Mouse (Mus musculus) natural killer cell, adult 2 months (primary cell): ENCODE results near the gene Dhx15.
A peak's percentile ranks its signal among the peaks of the same experiment; 100 is the strongest.

Experiments
- DNase-seq, 2 experiments: peaks; one replicate each; pipeline ENCODE4 v3.0.0; 2022; ENCODE audit warnings: low spot score in 2 of 2

The Dhx15 gene

DNA sequence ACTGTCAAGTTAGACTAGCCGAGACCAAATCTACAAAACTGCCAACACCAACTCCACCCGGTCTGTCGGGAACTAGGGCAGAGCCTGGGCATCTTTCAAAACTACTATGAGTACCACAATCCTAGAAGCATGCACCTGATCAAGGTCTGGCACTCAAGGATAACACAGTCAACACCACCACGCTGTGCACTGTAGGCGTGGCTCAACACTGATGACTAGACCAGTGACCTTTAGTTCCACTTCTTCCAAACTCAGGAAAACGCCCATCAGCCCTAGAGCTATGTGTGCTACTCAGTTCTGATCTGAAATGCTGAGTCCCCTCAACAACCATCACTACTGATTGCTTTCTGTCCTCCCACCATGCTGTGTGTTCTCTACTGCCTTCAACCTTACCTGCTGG lies 44.6 kb downstream of the Dhx15 start:
- DNase-seq, result no peak

DNA sequence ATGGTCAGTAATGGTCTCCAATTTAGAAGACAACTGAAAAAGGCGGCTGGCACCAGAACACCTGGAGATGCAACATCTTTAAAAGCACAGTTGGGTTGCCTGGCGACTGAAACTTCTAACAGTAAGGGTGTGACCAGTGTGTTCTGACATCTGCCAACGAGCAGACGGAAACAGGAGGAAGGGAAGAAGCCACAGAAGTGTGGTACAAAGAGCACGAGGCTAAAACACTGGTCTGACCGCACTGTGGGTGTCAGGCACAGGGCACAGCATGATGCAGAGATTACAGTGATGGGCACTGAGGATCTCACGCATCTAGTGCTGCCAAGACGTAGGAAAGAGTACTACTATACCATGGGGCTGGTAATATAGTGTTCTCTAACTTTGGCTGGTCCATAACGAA lies 48.4 kb downstream of the Dhx15 start:
- DNase-seq, result peak; percentile 41 to 49

DNA sequence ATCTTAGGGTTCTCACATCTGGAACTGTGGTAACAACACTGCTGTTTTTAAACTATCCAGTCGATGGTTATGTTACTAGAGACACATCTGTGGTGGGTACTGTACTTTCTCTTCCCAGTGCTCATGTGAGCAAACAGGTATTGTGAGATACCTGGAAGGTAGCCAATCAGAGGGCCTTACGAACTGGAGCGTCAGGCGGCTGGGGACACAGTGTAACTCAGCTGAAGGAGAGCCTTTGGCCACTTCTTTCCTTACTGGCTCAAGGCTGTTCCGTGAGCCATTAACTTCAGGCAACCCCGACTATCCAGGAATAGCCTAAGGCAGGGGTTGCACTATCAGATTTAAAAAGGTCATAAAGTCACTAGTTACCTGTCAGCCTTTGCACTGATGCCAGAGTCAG lies 51.5 kb downstream of the Dhx15 start:
- no peak for DNase-seq

DNA sequence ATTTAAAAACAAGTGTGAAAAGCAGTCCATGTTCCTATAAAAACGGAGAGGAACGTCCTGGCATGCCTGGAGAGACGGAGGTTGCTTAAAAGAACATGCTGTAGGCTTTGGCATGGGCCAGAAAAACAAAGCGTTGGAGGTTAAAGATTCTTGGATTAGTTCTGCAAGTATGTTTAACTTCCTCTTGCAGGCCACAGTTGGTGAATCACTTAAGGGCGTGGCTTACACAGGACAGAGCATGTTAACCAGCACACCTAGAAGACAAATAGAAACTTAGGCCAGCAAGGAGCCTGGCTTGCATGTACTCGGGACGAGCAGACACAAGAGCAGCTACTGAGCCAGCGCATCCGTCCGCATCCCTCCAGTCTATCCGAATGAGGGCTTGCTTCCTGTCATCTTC lies 52.2 kb downstream of the Dhx15 start:
- DNase-seq, result no peak

GRCm38 (mm10) chr5:52135460-52136141 lies 54.7 kb downstream of the Dhx15 start:
- no peak for DNase-seq

DNA sequence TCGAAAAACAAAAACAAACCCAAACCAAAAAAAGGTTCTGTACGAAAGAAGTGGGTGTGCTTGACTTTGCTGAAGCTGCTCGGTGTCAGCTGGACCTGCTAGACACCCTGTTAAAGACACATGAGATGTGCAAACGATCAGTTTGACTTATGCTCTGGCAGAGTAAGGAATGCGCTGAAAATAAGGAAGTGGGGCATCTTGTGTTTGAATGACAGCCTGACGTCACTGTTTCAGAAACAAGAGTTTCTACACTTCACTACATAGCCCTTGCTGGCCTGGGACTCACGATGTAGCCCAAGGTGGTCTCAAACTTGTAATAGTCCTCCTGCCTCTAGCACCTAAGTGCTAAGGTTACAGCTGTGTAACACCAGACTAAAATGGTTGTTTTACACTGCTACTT lies 57.5 kb downstream of the Dhx15 start:
- DNase-seq, result no peak

GRCm38 (mm10) chr5:52132092-52132491 lies 58.2 kb downstream of the Dhx15 start:
- DNase-seq, result peak in 1 of 2 experiments; percentile 33

GRCm38 (mm10) chr5:52131389-52131788 lies 58.9 kb downstream of the Dhx15 start:
- DNase-seq, result no peak

- no peak for DNase-seq
Observed at GRCm38 (mm10) chr5:52130496-52130895, 59.8 kb downstream of the Dhx15 start.

DNA sequence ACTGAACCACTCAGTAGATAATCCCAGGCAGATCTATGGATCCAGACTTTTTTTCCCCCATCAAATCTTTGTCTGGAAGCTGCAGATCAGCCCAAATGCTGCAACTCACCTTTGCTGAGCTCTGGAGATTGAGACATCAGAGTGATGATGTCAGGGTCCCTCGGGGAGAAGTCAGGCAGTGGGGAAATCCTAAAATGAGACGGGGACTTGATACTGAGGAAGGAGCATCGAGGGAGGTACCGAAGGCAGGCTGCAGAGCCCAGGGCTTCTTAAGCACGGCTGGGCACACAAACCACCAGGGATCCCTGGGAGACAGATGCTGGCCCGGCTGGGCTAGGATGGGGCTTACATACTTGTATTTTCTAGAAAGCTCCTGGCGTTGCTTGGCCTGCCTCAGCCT lies 64.1 kb downstream of the Dhx15 start:
- DNase-seq, result no peak

DNA sequence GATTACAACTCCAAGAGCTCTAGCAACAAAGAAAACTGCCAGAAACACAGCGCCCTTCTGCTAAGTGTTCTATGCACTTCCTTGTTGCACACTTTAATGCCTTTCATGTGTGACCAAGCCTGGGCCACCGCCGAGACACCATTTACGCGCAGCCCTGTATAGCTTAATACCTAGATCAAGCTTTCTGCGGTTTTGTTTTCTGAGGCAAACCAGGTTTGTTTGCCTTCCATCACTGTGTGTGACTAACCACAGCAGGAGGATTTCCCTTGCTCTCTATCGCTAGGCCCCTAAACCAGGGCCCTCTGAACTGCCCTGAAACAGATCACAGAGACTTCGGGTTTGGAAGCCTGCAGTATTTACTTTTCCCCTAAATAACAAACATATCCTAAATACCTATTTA lies 64.5 kb downstream of the Dhx15 start:
- DNase-seq, result no peak

GRCm38 (mm10) chr5:52122146-52122545 lies 68.2 kb downstream of the Dhx15 start:
- no peak for DNase-seq

DNA sequence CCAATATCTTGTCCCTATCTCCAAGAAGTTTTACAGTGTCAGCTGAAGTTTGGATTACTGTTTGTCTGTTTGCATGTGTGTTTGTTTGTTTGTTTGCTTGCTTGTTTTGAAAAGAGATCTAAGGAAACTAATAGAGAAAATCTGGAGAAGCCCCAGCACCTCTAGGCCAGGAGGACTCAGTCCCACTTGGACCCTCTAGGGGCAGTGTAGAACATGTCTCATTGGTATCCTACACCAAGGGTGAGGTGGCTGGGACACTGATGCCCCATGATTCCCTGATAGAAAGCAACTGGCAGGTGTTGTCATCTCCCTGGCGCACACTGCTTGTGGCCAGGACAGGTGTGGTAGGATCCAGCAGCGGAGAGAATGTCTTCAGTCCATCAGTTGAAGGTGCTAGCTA lies 70.5 kb downstream of the Dhx15 start:
- DNase-seq, result no peak

GRCm38 (mm10) chr5:52119192-52119591 lies 71.1 kb downstream of the Dhx15 start:
- no peak for DNase-seq

DNA sequence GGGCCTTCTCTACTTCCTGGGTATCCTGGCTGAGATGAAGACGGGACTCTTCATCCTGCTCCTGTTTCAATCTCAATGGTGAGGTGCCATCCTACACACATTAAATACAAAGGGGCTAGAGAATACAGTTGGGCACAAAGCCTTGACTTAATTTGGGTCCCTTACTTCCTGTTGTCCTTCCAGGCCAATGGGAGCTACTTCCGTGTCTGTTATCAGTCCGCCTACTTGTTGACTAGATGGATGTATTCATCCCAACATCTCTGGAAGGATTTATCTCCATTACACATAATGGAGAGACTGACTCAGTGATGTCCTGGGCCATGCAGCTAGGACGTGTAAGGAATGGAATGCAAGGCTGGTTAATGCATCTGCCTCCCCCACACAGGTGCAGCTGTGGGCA lies 72.5 kb downstream of the Dhx15 start:
- no peak for DNase-seq

GRCm38 (mm10) chr5:52116404-52116803 lies 73.9 kb downstream of the Dhx15 start:
- DNase-seq, result peak in 1 of 2 experiments; percentile 21

- peak; percentile 30 to 50 for DNase-seq
Observed at GRCm38 (mm10) chr5:52115821-52116317, 74.4 kb downstream of the Dhx15 start.

GRCm38 (mm10) chr5:52114751-52115451 lies 75.4 kb downstream of the Dhx15 start:
- no peak for DNase-seq

DNA sequence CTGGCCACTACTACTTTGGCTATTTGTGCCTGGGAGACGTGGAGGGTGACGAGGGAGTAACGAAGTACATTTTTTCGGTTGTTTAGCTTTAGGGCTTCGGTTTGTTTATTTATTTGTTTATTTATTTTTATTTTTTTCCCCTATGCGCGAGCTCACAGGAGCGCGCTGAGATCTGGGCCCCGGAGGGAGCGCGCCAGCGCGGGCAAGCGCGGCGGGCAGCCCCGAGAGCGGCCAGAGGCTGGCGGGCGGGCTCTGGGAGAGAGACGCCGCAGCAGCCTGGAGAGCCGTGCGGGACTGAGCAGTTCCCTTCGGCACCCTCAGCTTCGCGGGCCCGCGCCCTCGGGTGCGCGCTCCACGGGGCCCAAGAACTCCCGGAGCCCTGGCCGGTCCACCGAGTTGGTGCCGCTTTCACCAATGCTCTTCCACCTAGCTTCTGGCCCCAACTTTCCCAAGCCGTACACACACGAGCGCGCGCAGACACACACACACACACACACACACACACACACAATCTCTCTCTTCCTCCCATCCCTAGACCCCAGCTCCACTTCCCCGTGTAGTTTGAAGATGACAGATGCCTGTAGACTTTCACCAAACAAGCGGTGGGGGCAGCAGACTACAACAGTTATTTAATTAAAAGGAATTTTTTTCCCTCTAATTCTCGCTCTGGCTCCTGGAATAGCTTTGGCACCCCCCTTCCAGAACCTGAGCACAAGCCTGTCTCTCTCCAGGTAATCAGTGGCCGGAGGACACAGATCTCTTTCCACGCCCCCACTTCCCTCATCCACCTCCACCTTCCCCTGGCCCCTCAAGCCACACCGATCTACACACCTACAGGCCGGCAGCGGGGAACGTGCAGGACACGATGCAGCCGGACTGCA lies 76.2 kb downstream of the Dhx15 start:
- no peak for DNase-seq

GRCm38 (mm10) chr5:52112953-52113841 lies 77.1 kb downstream of the Dhx15 start:
- DNase-seq, result peak; percentile 51

- DNase-seq, result no peak
Observed at GRCm38 (mm10) chr5:52112191-52112760, 78.0 kb downstream of the Dhx15 start.
